Mouse (Mus musculus): Measurements from ENCODE around the gene Srsy.
"Not testable (repeated sequence)": the region's sequence is repeated elsewhere in the genome, so short reads cannot be mapped to it uniquely, and the experiment has no call there.

Gene Srsy

DNA sequence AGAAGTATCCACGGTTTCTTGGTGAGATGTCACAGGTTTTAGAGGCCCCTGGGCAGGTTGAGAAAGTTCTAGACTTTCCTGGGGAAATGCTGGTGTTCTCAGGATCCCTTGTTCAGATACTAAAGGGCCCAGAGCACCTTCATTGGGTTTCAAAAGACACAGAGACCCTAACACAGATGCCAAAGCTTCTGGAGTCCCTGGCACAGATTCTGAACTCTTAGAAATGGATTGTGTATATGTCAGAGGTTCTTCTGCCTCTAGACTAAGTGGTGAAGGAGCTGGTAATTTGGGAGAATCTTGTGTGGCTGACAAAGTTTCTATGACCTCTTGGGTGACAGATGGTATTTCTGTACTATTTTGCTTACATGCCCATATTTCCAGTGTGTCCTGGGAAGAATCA lies at the start of gene Srsy:
Srsy (minus strand) TSS at position 101 of the 400 bp plus-strand sequence.
- DNase-seq (ENCODE audit: low spot score): not testable (repeated sequence)

Measured in adipocyte (in vitro differentiated cells).